Mouse (Mus musculus) layer of hippocampus, adult 8-10 months (tissue): Measurements from ENCODE around the gene Dpagt1. TPM values are rescaled to one million over a fixed set of nuclear protein-coding genes. Genes with fewer than 3 reads are reported as not detected.
"Not testable (repeated sequence)": the region's sequence is repeated elsewhere in the genome, so short reads cannot be mapped to it uniquely, and the experiment has no call there.

Source experiments
- DNase-seq, 2 experiments: peaks; one replicate each; pipeline ENCODE4 v3.0.0; 2022; ENCODE audit warnings: low spot score in 2 of 2
- total RNA-seq, 4 experiments: library from RNA; stranded (reverse); gene quantifications; 2 replicates each; pipeline ENCODE4 v1.2.4; 2022

Dpagt1 gene
- total RNA-seq, 4 experiments from 2014 or later: 15.1 to 19.7 (median 16.1) TPM

DNA sequence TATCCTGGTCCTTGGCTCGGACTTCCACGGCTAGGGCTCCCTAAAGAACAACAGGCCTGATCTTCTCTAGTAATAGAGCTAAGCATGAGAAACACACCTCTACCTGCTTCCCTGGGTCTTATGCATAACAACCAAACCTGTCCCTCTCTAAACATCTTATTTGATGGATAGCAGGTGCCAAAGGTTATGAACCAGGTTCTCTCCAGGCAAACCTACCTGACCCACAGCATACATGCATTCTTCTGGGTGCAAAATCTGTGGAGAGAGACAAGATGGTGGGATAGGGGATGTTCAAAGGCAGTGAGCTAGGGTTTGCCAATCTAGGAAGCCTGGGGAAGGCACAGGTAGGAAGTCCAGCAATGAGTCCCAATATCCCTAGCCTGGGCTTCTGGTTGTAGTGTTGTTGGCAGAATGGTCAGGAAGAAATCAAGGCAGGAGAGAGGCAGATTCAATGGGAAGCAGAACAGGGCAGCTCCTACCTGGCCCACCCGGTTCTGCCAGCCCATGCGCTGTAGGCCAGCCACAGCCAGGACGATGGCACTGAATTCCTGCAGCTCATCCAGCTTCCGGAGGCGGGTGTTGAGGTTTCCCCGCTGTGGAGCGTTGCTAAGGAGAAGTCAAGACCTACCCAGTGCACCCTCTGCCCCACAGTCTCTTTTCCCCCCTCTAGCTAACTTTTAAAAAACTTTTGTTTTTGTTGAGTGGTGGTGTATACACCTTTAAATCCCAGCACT lies 11.8 kb downstream of the Dpagt1 start:
- no peak for DNase-seq

- no peak for DNase-seq
These were observed 12.8 kb downstream of the Dpagt1 start for GRCm38 (mm10) chr9:44338574-44338973.

GRCm38 (mm10) chr9:44341487-44341886 lies 15.7 kb downstream of the Dpagt1 start:
- no peak for DNase-seq

DNA sequence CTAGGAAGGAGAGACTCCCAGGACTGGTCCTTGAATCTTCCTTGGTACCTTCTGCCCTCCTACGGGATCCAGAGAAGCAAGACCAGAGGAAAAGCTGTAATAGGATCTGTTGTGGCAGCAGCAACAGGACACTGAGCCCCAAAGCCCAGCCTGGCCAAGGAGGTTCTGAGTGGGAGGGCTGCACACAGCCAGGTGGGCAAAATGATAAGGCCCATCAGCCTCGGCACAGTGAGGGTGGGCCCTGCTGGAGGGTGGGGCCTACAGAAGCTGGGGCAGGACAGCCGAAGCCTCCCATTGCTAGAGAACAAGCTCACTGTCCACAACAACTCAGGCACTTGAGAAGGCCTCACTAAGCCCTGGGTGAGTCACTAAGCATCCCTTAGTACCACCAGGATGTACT lies 16.4 kb downstream of the Dpagt1 start:
- no peak for DNase-seq

- no peak for DNase-seq
These were observed 16.8 kb downstream of the Dpagt1 start for GRCm38 (mm10) chr9:44342605-44343004.

- no peak for DNase-seq
These were observed 17.5 kb downstream of the Dpagt1 start for GRCm38 (mm10) chr9:44343290-44343689.

GRCm38 (mm10) chr9:44343781-44344421 lies 18.1 kb downstream of the Dpagt1 start, which contains the start of gene Hmbs:
TSS of gene Hmbs (minus strand) at chr9:44344228.
- peak; percentile 82 to 84 for DNase-seq

GRCm38 (mm10) chr9:44345570-44346433 lies 20.0 kb downstream of the Dpagt1 start:
- DNase-seq: peak in 1 of 2 experiments; percentile 50

- no peak for DNase-seq
These were observed 21.3 kb downstream of the Dpagt1 start for GRCm38 (mm10) chr9:44347166-44347565.

DNA sequence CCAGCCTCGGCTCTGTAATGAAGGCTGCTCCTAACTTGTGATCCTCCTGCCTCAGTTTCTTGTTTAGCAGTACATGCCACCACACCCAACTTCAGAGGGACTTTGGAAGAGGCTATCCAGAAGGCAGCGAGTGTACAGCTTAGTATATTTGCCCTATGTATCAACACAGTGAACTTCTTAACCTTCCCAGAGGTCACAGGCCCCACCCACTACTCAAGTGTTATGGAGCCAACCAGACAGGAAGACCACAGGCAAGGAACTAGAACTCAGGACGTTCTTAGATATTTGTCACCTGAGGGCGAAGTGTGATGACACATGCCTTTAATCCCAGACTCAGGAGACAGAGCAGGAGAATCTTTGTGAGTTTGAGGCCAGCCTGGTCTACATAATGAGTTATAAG lies 21.8 kb downstream of the Dpagt1 start:
- DNase-seq: no peak

DNA sequence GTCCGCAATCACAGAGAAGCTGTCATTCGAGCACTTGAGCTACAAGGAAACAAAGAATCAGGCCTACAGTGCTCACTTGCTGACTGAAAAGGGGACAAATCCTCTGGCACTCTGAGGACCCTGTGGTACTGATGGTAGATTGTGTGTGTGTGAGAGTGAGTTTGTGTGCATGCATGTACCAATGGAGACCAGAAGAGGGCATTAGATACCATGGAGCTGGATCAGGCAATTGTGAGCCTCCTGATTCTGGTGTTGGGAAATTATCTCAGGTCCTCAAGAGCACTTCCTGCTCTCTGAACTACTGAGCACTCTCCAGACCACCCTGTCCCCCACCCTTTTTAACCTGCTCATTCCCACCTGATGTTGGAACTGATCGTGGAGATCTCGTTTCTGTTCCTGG lies 22.7 kb downstream of the Dpagt1 start:
- DNase-seq: no peak

GRCm38 (mm10) chr9:44351396-44351795 lies 25.6 kb downstream of the Dpagt1 start:
- DNase-seq: no peak

DNA sequence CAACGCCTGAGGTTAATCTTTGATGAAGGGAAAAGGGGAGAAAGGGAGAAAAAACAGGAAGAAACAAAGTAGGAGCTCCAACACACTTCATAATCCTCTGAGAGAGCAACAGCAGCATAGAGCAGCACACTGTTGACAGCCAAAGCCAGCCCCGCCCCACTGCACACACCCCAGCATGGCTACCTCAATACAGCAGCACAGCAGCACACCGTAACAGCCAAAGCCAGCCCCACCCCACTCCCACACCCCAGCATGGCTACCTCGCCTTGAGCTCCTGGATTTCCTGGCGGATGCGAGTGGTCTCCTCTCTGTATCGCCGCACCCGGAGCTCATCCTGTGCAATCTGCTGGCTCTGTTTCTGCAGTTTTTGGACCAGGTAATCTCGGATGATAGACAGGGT lies 26.5 kb downstream of the Dpagt1 start:
- DNase-seq: no peak

- no peak for DNase-seq
These were observed 27.3 kb downstream of the Dpagt1 start for GRCm38 (mm10) chr9:44353142-44353541.

- no peak for DNase-seq
These were observed 31.4 kb downstream of the Dpagt1 start for GRCm38 (mm10) chr9:44357207-44357606.

DNA sequence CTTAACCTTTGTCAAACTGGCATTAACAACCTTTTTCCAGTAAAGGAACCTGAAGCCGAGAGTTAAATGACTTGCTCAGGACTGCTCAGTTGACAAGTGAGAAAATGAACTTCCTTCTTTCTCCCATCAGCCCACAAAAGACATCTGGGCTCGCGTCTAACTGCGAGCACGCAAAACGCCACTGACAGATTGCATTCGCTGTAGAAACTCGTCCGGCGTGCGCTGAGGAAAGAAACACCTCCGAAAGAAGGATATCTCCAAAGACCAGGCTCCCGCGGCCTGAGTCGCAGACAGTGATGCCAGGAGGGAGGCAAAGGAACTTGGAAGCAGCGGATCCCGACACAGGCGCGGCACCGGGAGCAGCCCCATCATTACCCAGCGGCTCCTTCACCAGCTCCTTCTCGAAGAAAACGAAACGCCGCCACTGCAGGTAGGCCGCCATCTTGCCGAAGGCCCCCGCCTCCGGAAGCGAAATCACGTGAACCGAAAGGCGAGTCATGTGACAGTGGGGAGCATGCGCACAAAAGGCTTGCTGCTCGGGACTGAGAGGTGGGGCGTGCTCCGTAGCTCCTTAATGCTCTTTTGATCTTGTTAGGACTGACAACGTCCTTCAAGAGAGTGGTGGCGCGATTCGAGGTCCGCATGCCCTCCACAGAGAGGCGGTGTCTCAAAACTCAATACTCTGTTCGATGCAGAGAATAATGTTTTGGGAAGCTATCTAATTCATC lies 35.5 kb downstream of the Dpagt1 start, which contains the start of gene Vps11:
Vps11 (minus strand) TSS at position 481 of the 728 bp plus-strand sequence.
- peak; percentile 90 to 95 for DNase-seq

DNA sequence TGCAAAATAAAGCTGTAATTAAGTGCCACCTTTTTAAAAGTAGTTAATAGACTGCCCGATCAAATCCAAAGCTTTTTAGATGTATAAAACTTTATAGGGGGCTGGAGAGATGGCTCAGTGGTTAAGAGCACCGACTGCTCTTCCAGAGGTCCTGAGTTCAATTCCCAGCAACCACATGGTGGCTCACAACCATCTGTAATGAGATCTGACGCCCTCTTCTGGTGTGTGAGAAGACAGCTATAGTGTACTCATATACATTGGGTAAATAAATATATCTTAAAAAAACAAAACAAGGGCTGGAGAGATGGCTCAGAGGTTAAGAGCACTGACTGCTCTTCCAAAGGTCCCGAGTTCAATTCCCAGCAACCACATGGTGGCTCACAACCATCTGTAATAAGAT lies 36.1 kb downstream of the Dpagt1 start:
- not testable (repeated sequence) for DNase-seq

DNA sequence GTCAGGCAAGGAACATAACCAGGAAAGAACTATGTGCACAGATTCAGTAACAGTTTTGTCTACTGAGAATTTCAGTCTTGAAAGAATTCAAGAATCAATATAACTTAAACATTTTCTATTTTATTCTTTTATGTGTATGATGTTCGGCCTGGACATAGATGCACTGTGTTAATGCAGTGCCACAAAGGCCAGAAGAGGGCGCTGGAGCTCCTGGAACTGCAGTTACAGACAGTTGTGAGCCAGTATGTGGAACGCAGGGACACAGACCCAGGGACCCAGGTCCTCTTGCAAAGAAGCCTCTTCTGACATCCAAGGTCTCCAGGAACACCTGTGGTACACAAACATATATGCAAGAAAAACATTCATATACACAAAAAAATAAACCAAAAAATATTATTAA lies 38.7 kb downstream of the Dpagt1 start:
- DNase-seq: no peak

GRCm38 (mm10) chr9:44373386-44373785 lies 47.6 kb downstream of the Dpagt1 start:
- no peak for DNase-seq

DNA sequence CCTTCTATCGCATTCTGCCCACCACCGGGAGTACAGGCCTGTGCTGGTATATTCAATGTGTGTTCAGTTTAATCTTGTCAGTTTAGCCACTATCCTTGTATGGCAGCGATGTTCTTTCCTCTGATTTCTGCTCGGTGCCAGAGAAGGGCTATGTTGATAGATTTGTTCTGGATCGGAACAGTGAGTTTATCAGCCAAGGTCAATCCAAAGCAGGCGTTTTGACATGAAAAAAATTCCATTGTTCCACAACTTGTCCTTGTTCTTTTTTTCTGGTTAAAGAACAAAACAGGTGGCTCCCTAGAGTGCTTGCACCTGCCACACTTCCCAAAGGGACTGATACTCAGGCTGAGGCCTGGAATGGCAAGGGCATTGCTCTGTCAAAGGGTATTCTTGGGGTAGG lies 50.3 kb downstream of the Dpagt1 start:
- DNase-seq: no peak

DNA sequence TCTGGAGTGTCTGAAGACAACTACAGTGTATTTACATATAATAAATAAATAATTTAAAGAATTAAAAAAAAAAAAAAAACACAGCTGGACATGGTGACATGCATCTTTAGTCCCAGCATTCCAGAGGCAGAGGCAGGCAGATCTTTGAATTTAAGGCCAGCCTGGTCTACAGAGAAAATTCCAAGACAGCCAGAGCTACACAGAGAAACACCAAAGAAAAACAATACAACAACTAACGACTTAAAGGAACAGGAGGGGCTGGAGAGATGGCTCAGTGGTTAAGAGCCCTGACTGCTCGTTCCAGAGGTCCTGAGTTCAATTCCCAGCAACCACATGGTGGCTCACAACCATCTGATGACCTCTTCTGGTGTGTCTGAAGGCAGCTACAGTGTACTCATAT lies 51.5 kb downstream of the Dpagt1 start:
- not testable (repeated sequence) for DNase-seq
